Mouse (Mus musculus) liver, embryonic 13.5 days (tissue): ENCODE data around the gene Cdk2ap2. TPM values are rescaled to one million over a fixed set of nuclear protein-coding genes. Genes with fewer than 3 reads are reported as not detected.

Experiments used
- ATAC-seq: fragments of 200-750 bp; cut with Nextera tagmentation; 2 replicates; pipeline ENCODE4 v1.8.0; 2017; ENCODE audit warnings: low read depth, mild to moderate bottlenecking, moderate number of reproducible peaks, moderate library complexity
- DNase-seq: peaks from one replicate; pipeline ENCODE4 v3.0.0; 2022
- H3K27ac ChIP-seq: fragments of 300-500 bp; sonication (generic); 2 replicates; pipeline ENCODE4 v1.5.1; 2015; ENCODE audit warnings: moderate library complexity, mild to moderate bottlenecking, inconsistent platforms
- H3K27me3 ChIP-seq: fragments of 300-500 bp; sonication (generic); 2 replicates; pipeline ENCODE4 v1.6.1; 2015; ENCODE audit warnings: mild to moderate bottlenecking, inconsistent platforms
- H3K36me3 ChIP-seq: fragments of 300-500 bp; sonication (generic); 2 replicates; pipeline ENCODE4 v1.6.1; 2015; ENCODE audit warnings: mild to moderate bottlenecking, inconsistent platforms
- H3K4me1 ChIP-seq: fragments of 300-500 bp; sonication (generic); replicated peaks from 2 replicates; pipeline ENCODE4 v1.6.1; 2015; ENCODE audit warnings: inconsistent platforms
- H3K4me2 ChIP-seq: fragments of 300-500 bp; sonication (generic); 2 replicates; pipeline ENCODE4 v1.6.1; 2015; ENCODE audit warnings: inconsistent platforms, mild to moderate bottlenecking, moderate library complexity
- H3K4me3 ChIP-seq: fragments of 300-500 bp; sonication (generic); replicated peaks from 2 replicates; pipeline ENCODE4 v1.5.1; 2015; ENCODE audit warnings: mild to moderate bottlenecking, inconsistent platforms
- H3K9ac ChIP-seq: fragments of 300-500 bp; sonication (generic); 2 replicates; pipeline ENCODE4 v1.6.1; 2015; ENCODE audit warnings: mild to moderate bottlenecking, inconsistent platforms
- H3K9me3 ChIP-seq: fragments of 300-500 bp; sonication (generic); replicated peaks from 2 replicates; pipeline ENCODE4 v1.6.1; 2016; ENCODE audit warnings: inconsistent platforms
- WGBS: fragments of 180-500 bp; shearing (Covaris S2); methylation state at CpG from one replicate; pipeline ENCODE4 v1.1.7; 2015; ENCODE audit not compliant: insufficient replicate concordance; 5-methylcytosine and 5-hydroxymethylcytosine counted together
- polyA plus RNA-seq: library from polyadenylated mRNA; unstranded; fragments of >200 nt; fragmentation: Nextera tagmentation; extraction: Ambion mirVana; gene quantifications from 2 replicates; pipeline ENCODE4 v1.2.1, GENCODE M21; 2015

Gene Cdk2ap2
- polyA plus RNA-seq, 1 experiment from 2014 or later: 94.7 TPM

GRCm38 (mm10) chr19:4103792-4104191, 6.8 kb downstream of the Cdk2ap2 start:
- no peak for DNase-seq
- no peaks in the 10 kb centered on the region for H3K36me3 ChIP-seq
- no peak overlapping the region for H3K4me2 ChIP-seq
- H3K9me3 ChIP-seq: no peaks in the 10 kb centered on the region
- no peak overlapping the region for H3K9ac ChIP-seq
- H3K27me3 ChIP-seq: peaks cover 48% of the 10 kb centered on the region
- ATAC-seq: no peak
- 50% methylated on average over 3 of the region's 3 CpGs for WGBS
- H3K4me3 ChIP-seq: no peak overlapping the region
- H3K4me1 ChIP-seq: peaks cover 27% of the 10 kb centered on the region
- H3K27ac ChIP-seq: no peak overlapping the region

GRCm38 (mm10) chr19:4104675-4105194, 7.8 kb downstream of the Cdk2ap2 start:
- no peaks in the 10 kb centered on the region for H3K36me3 ChIP-seq
- H3K4me3 ChIP-seq: no peak overlapping the region
- no peak overlapping the region for H3K4me2 ChIP-seq
- no peak overlapping the region for H3K27ac ChIP-seq
- peaks cover 48% of the 10 kb centered on the region for H3K27me3 ChIP-seq
- no peak for DNase-seq
- no peaks in the 10 kb centered on the region for H3K9me3 ChIP-seq
- WGBS: 77% methylated on average over 16 of the region's 16 CpGs
- H3K4me1 ChIP-seq: peaks cover 18% of the 10 kb centered on the region
- H3K9ac ChIP-seq: no peak overlapping the region
- ATAC-seq: no peak

- no peak overlapping the region for H3K4me3 ChIP-seq
- H3K9me3 ChIP-seq: no peaks in the 10 kb centered on the region
- H3K36me3 ChIP-seq: 0 out of 2 replicates have a peak, but pooled peaks cover under 1% of the 10 kb centered on the region
- no peak overlapping the region for H3K4me2 ChIP-seq
- WGBS: 80% methylated on average over 14 of the region's 14 CpGs
- H3K4me1 ChIP-seq: no peaks in the 10 kb centered on the region
- H3K9ac ChIP-seq: no peak overlapping the region
- no peak for DNase-seq
- H3K27ac ChIP-seq: no peak overlapping the region
- peaks cover 29% of the 10 kb centered on the region for H3K27me3 ChIP-seq
- ATAC-seq: no peak
These were observed 9.7 kb downstream of the Cdk2ap2 start for GRCm38 (mm10) chr19:4106654-4107053.

GRCm38 (mm10) chr19:4108535-4108934, 11.6 kb downstream of the Cdk2ap2 start:
- Histone ChIP-seq H3K27me3 (peaks cover 11% of the 10 kb centered on the region), H3K36me3 (0 out of 2 replicates have a peak, but pooled peaks cover 9% of the 10 kb centered on the region), H3K27ac (no peak overlapping the region), H3K4me3 (no peak overlapping the region), H3K9me3 (no peaks in the 10 kb centered on the region), H3K4me1 (peaks cover 17% of the 10 kb centered on the region), H3K4me2 (no peak overlapping the region), H3K9ac (no peak overlapping the region)
- ATAC-seq: no peak
- WGBS: 72% methylated on average over 9 of the region's 9 CpGs
- DNase-seq: no peak

- Histone ChIP-seq H3K9me3 (no peaks in the 10 kb centered on the region), H3K4me1 (peaks cover 33% of the 10 kb centered on the region), H3K4me3 (no peak overlapping the region), H3K9ac (no peak overlapping the region), H3K36me3 (peaks cover 41% of the 10 kb centered on the region), H3K27ac (no peak overlapping the region), H3K27me3 (no peaks in the 10 kb centered on the region), H3K4me2 (0 out of 2 replicates have a peak overlapping the region, but pooled peaks have one; percentile 51)
- 84% methylated on average over 26 of the region's 26 CpGs for WGBS
- ATAC-seq (no peak), DNase-seq (no peak)
These were observed 15.3 kb downstream of the Cdk2ap2 start for GRCm38 (mm10) chr19:4112063-4112960.

GRCm38 (mm10) chr19:4113186-4113805, 16.3 kb downstream of the Cdk2ap2 start:
- peak overlapping the region; percentile 51 for H3K4me2 ChIP-seq
- 28% methylated on average over 13 of the region's 13 CpGs for WGBS
- H3K27ac ChIP-seq: peak overlapping the region; percentile 74

GRCm38 (mm10) chr19:4113806-4114230, 16.8 kb downstream of the Cdk2ap2 start:
- H3K4me3 ChIP-seq: peak overlapping the region; percentile 22
- H3K27ac ChIP-seq: peak overlapping the region; percentile 74
- H3K9ac ChIP-seq: peak overlapping the region; percentile 63
- H3K27me3 ChIP-seq: no peaks in the 10 kb centered on the region
- no peaks in the 10 kb centered on the region for H3K9me3 ChIP-seq
- peaks cover 53% of the 10 kb centered on the region for H3K36me3 ChIP-seq
- WGBS: 13% methylated on average over 5 of the region's 5 CpGs
- ATAC-seq: peak; percentile 33
- H3K4me2 ChIP-seq: peak overlapping the region; percentile 51
- peaks cover 33% of the 10 kb centered on the region for H3K4me1 ChIP-seq
- no peak for DNase-seq

More at GRCm38 (mm10) chr19:4113186-4113805, 16.3 kb downstream of the Cdk2ap2 start:
- peak; percentile 81 for ATAC-seq
- Histone ChIP-seq H3K4me3 (peak overlapping the region; percentile 22), H3K9me3 (no peaks in the 10 kb centered on the region), H3K36me3 (peaks cover 51% of the 10 kb centered on the region), H3K27me3 (no peaks in the 10 kb centered on the region), H3K4me1 (peaks cover 33% of the 10 kb centered on the region), H3K9ac (peak overlapping the region; percentile 63)
- DNase-seq: no peak

GRCm38 (mm10) chr19:4114551-4114950, 17.6 kb downstream of the Cdk2ap2 start:
- peak overlapping the region; percentile 63; the same call in 1 of the 2 replicates for H3K9ac ChIP-seq
- DNase-seq (no peak), ATAC-seq (no peak)
- peak overlapping the region; percentile 74; the same call in 1 of the 2 replicates for H3K27ac ChIP-seq
- peaks cover 36% of the 10 kb centered on the region for H3K4me1 ChIP-seq
- H3K4me2 ChIP-seq: peak overlapping the region; percentile 51
- 76% methylated on average over 10 of the region's 10 CpGs for WGBS
- H3K36me3 ChIP-seq: peaks cover 55% of the 10 kb centered on the region
- H3K27me3 ChIP-seq: no peaks in the 10 kb centered on the region
- H3K9me3 ChIP-seq: no peaks in the 10 kb centered on the region
- H3K4me3 ChIP-seq: no peak overlapping the region

GRCm38 (mm10) chr19:4115144-4115543, 18.2 kb downstream of the Cdk2ap2 start:
- Histone ChIP-seq H3K27ac (0 out of 2 replicates have a peak overlapping the region, but pooled peaks have one; percentile 4), H3K4me1 (peaks cover 41% of the 10 kb centered on the region), H3K4me3 (no peak overlapping the region), H3K9me3 (no peaks in the 10 kb centered on the region), H3K4me2 (no peak overlapping the region), H3K27me3 (no peaks in the 10 kb centered on the region), H3K9ac (no peak overlapping the region), H3K36me3 (peaks cover 55% of the 10 kb centered on the region)
- DNase-seq (no peak), ATAC-seq (no peak)
- WGBS: 89% methylated on average over 10 of the region's 10 CpGs

- no peak for ATAC-seq
- no peak for DNase-seq
- Histone ChIP-seq H3K9me3 (no peaks in the 10 kb centered on the region), H3K4me1 (peaks cover 47% of the 10 kb centered on the region), H3K4me3 (no peak overlapping the region), H3K36me3 (peaks cover 55% of the 10 kb centered on the region), H3K4me2 (no peak overlapping the region), H3K27me3 (no peaks in the 10 kb centered on the region), H3K27ac (no peak overlapping the region), H3K9ac (no peak overlapping the region)
- 75% methylated on average over 11 of the region's 11 CpGs for WGBS
These were observed 18.8 kb downstream of the Cdk2ap2 start for GRCm38 (mm10) chr19:4115816-4116215.

GRCm38 (mm10) chr19:4117006-4117405, 20.0 kb downstream of the Cdk2ap2 start:
- 92% methylated on average over 7 of the region's 7 CpGs for WGBS
- H3K36me3 ChIP-seq: peaks cover 51% of the 10 kb centered on the region

More at GRCm38 (mm10) chr19:4117006-4117405, 20.0 kb downstream of the Cdk2ap2 start:
- no peak for DNase-seq
- ATAC-seq: no peak
- H3K9ac ChIP-seq: no peak overlapping the region
- H3K9me3 ChIP-seq: no peaks in the 10 kb centered on the region
- H3K4me2 ChIP-seq: no peak overlapping the region
- no peaks in the 10 kb centered on the region for H3K27me3 ChIP-seq
- H3K4me1 ChIP-seq: peaks cover 56% of the 10 kb centered on the region
- no peak overlapping the region for H3K27ac ChIP-seq
- H3K4me3 ChIP-seq: no peak overlapping the region
